Mouse (Mus musculus) olfactory bulb, adult 2 months (tissue): ENCODE measurements around the gene Adamtsl2. TPM values are rescaled to one million over a fixed set of nuclear protein-coding genes. Genes with fewer than 3 reads are reported as not detected.

ENCODE experiments used
- H3K27ac ChIP-seq: fragments of 200-500 bp; 2 replicates; pipeline ENCODE4 v1.5.1; 2012; ENCODE audit warnings: low read depth, low read length; ENCODE audit not compliant: insufficient read depth
- H3K4me1 ChIP-seq: fragments of 200-500 bp; 2 replicates; pipeline ENCODE4 v1.6.1; 2012; ENCODE audit warnings: low read length; ENCODE audit not compliant: control insufficient read depth, insufficient read depth
- H3K4me3 ChIP-seq: fragments of 200-500 bp; 2 replicates; pipeline ENCODE4 v1.5.1; 2012; ENCODE audit warnings: mild to moderate bottlenecking, low read depth, low read length, moderate library complexity; ENCODE audit not compliant: insufficient read depth
- CTCF ChIP-seq: fragments of 200-500 bp; IDR thresholded peaks from 2 replicates; pipeline ENCODE4 v1.5.1; 2012; ENCODE audit warnings: low read depth, mild to moderate bottlenecking, low read length, moderate library complexity; ENCODE audit not compliant: insufficient read depth
- POLR2A ChIP-seq: fragments of 200-500 bp; IDR thresholded peaks from 2 replicates; pipeline ENCODE4 v1.6.1; 2012; ENCODE audit warnings: mild to moderate bottlenecking, low read depth, low read length, moderate library complexity; ENCODE audit not compliant: insufficient read depth
- WGBS: fragments of 180-500 bp; shearing (Covaris S2); methylation state at CpG from one replicate; pipeline ENCODE4 v1.1.7; 2018; 5-methylcytosine and 5-hydroxymethylcytosine counted together
- polyA plus RNA-seq: library from polyadenylated mRNA; stranded (reverse); fragments of >200 nt; gene quantifications from 2 replicates; pipeline ENCODE4 v1.2.4, GENCODE M21; 2012; ENCODE audit warnings: low replicate concordance; ENCODE audit not compliant: missing spikeins, insufficient read depth, insufficient read length

The Adamtsl2 gene
- polyA plus RNA-seq, 1 experiment: not detected

GRCm38 (mm10) chr2:27141950-27142693 lies 62.9 kb downstream of the Adamtsl2 start, which contains the start of gene Fam163b:
Gene Fam163b, minus strand, starts transcription at chr2:27142491.
- under 1% methylated on average over 62 of the region's 62 CpGs for WGBS
- peak within 1 kb of the TSS; percentile 53 for H3K4me3 ChIP-seq
- TF ChIP-seq CTCF (no peak), POLR2A (peak; percentile 87)
- H3K27ac ChIP-seq: peak within 1 kb of the TSS; percentile 91
- peaks cover 30% of the 10 kb centered on the region for H3K4me1 ChIP-seq

GRCm38 (mm10) chr2:27144957-27145356 lies 65.8 kb downstream of the Adamtsl2 start:
- 63% methylated on average over 2 of the region's 2 CpGs for WGBS
- Histone ChIP-seq H3K4me1 (peaks cover 39% of the 10 kb centered on the region), H3K4me3 (no peak overlapping the region), H3K27ac (no peak overlapping the region)
- no peak for TF ChIP-seq CTCF
- TF ChIP-seq POLR2A: no peak

- WGBS: 64% methylated on average over 6 of the region's 6 CpGs
- TF ChIP-seq CTCF (no peak), POLR2A (no peak)
- H3K4me1 ChIP-seq: peaks cover 41% of the 10 kb centered on the region
- no peak overlapping the region for H3K4me3 ChIP-seq
- no peak overlapping the region for H3K27ac ChIP-seq
Measured at GRCm38 (mm10) chr2:27146840-27147239, 67.7 kb downstream of the Adamtsl2 start.

GRCm38 (mm10) chr2:27149457-27149856 lies 70.3 kb downstream of the Adamtsl2 start:
- H3K4me1 ChIP-seq: peaks cover 43% of the 10 kb centered on the region
- no peak overlapping the region for H3K4me3 ChIP-seq
- TF ChIP-seq POLR2A (no peak), CTCF (no peak)
- WGBS: 17% methylated on average over 2 of the region's 2 CpGs
- H3K27ac ChIP-seq: peak overlapping the region; percentile 34; the same call in 1 of the 2 replicates

GRCm38 (mm10) chr2:27154466-27155185 lies 75.4 kb downstream of the Adamtsl2 start:
- Histone ChIP-seq H3K27ac (peak overlapping the region; percentile 92), H3K4me3 (no peak overlapping the region), H3K4me1 (peaks cover 41% of the 10 kb centered on the region)
- TF ChIP-seq POLR2A (no peak), CTCF (no peak)
- WGBS: 17% methylated on average over 10 of the region's 10 CpGs

GRCm38 (mm10) chr2:27156596-27156995 lies 77.4 kb downstream of the Adamtsl2 start:
- 78% methylated on average over 6 of the region's 6 CpGs for WGBS
- Histone ChIP-seq H3K4me1 (peaks cover 37% of the 10 kb centered on the region), H3K27ac (no peak overlapping the region), H3K4me3 (no peak overlapping the region)
- TF ChIP-seq CTCF (no peak), POLR2A (no peak)

Other genes with a start within 250 kb of the Adamtsl2 start
- not detected in 2 replicates for gene Abo, start 214.4 kb upstream of the Adamtsl2 start, polyA plus RNA-seq
- gene Surf6, start 176.5 kb upstream of the Adamtsl2 start, polyA plus RNA-seq: not detected in 2 replicates
- gene Med22, start 168.7 kb upstream of the Adamtsl2 start, polyA plus RNA-seq: not detected in 2 replicates
- not detected in 2 replicates for gene Rpl7a, start 168.6 kb upstream of the Adamtsl2 start, polyA plus RNA-seq
- not detected in 2 replicates for gene Surf2, start 163.0 kb upstream of the Adamtsl2 start, polyA plus RNA-seq
- not detected in 2 replicates for gene Surf1, start 162.8 kb upstream of the Adamtsl2 start, polyA plus RNA-seq
- gene Surf4, start 145.5 kb upstream of the Adamtsl2 start, polyA plus RNA-seq: not detected in 2 replicates
- gene Stkld1, start 145.3 kb upstream of the Adamtsl2 start, polyA plus RNA-seq: not detected in 2 replicates
- gene Rexo4, start 115.0 kb upstream of the Adamtsl2 start, polyA plus RNA-seq: not detected in 2 replicates
- not detected in 2 replicates for gene Adamts13, start 106.0 kb upstream of the Adamtsl2 start, polyA plus RNA-seq
- gene Cacfd1, start 69.5 kb upstream of the Adamtsl2 start, polyA plus RNA-seq: not detected in 2 replicates
- gene Slc2a6, start 51.4 kb upstream of the Adamtsl2 start, polyA plus RNA-seq: not detected in 2 replicates
- gene Mymk, start 7.2 kb upstream of the Adamtsl2 start, polyA plus RNA-seq: not detected in 2 replicates
- gene Fam163b, start 63.1 kb downstream of the Adamtsl2 start, polyA plus RNA-seq: 155 TPM in 1 of 2 replicates, not detected in the other
- gene Dbh, start 85.9 kb downstream of the Adamtsl2 start, polyA plus RNA-seq: not detected in 2 replicates
- not detected in 2 replicates for gene Sardh, start 169.0 kb downstream of the Adamtsl2 start, polyA plus RNA-seq